Mouse (Mus musculus) spleen, adult 2 months (tissue): ENCODE measurements around the gene Cpt1b. TPM values are rescaled to one million over a fixed set of nuclear protein-coding genes. Genes with fewer than 3 reads are reported as not detected.

Experiments used
- DNase-seq, 2 experiments: peaks; one replicate each; pipeline versions ENCODE4 v3.0.0 to v3.0.0-alpha.2; 2012 to 2021; ENCODE audit warnings: low spot score in 2 of 2, low read depth in 1 of 2
- H3K27ac ChIP-seq: fragments of 200-500 bp; 2 replicates; pipeline ENCODE4 v1.5.1; 2012; ENCODE audit warnings: low read length, inconsistent platforms; ENCODE audit not compliant: insufficient read depth
- H3K27me3 ChIP-seq: fragments of 200-500 bp; 2 replicates; pipeline ENCODE4 v1.6.1; 2012; ENCODE audit warnings: mild to moderate bottlenecking, moderate library complexity, low read length, inconsistent platforms; ENCODE audit not compliant: control insufficient read depth, insufficient read depth
- H3K36me3 ChIP-seq: fragments of 200-500 bp; 2 replicates; pipeline ENCODE4 v1.6.1; 2012; ENCODE audit warnings: mild to moderate bottlenecking, low read length, inconsistent platforms; ENCODE audit not compliant: control insufficient read depth, insufficient read depth
- H3K4me1 ChIP-seq: fragments of 200-500 bp; 2 replicates; pipeline ENCODE4 v1.6.1; 2011; ENCODE audit warnings: inconsistent platforms; ENCODE audit not compliant: control insufficient read depth, insufficient read depth, insufficient read length
- H3K4me3 ChIP-seq: fragments of 200-500 bp; 2 replicates; pipeline ENCODE4 v1.5.1; 2011; ENCODE audit warnings: mild to moderate bottlenecking, inconsistent platforms; ENCODE audit not compliant: insufficient read depth, insufficient read length; ENCODE audit errors: extremely low read depth
- CTCF ChIP-seq: fragments of 200-500 bp; IDR thresholded peaks from 2 replicates; pipeline ENCODE4 v1.5.1; 2011; ENCODE audit warnings: mild to moderate bottlenecking, inconsistent platforms; ENCODE audit not compliant: insufficient read depth, insufficient read length, insufficient replicate concordance; ENCODE audit errors: extremely low read depth
- POLR2A ChIP-seq: fragments of 200-500 bp; IDR thresholded peaks from 2 replicates; pipeline ENCODE4 v1.6.1; 2011; ENCODE audit warnings: low read depth, low read length, inconsistent platforms
- WGBS: fragments of 180-500 bp; shearing (Covaris S2); methylation state at CpG from one replicate; pipeline ENCODE4 v1.1.7; 2018; 5-methylcytosine and 5-hydroxymethylcytosine counted together
- polyA plus RNA-seq: library from polyadenylated mRNA; depleted of rRNA; stranded (reverse); fragments of >200 nt; gene quantifications from 2 replicates; pipeline ENCODE4 v1.2.3, GENCODE M21; 2012

The Cpt1b gene
- polyA plus RNA-seq, 1 experiment: 1.7 TPM

DNA sequence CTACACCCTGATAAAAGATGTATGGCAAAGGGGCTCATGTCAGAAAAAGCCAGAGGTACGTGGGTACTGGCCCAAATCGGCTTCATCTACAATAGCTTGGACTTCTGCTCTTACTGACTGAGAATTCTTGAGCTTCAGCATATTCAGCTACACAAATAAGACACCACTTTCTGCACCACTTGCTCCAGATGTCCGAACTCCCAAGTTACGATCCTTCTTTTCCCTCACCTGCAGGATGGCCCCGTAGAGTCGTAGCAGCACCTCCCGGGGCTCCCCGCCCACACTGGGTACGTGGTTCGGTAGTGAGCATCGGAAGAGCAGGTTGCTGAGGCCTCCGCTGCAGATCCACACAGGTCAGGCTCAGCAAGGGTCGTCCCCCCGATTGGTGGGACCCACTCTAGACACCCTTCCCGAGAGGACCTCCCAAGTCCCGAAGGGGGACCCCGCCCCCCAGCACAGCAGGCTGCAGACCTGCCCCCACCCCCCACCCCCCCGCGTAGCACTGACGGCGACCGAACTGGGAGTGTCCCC, 3.2 kb upstream of the Cpt1b start:
- 11% methylated on average over 22 of the region's 22 CpGs for WGBS
- TF ChIP-seq POLR2A: no peak
- TF ChIP-seq CTCF: no peak
- Histone ChIP-seq H3K36me3 (peaks cover 12% of the 10 kb centered on the region), H3K4me3 (peak overlapping the region; percentile 94), H3K4me1 (peaks cover 7% of the 10 kb centered on the region), H3K27ac (0 out of 2 replicates have a peak overlapping the region, but pooled peaks have one; percentile 20), H3K27me3 (no peaks in the 10 kb centered on the region)
- no peak for DNase-seq

GRCm38 (mm10) chr15:89428136-89428790, 2.6 kb upstream of the Cpt1b start:
- TF ChIP-seq POLR2A (no peak), CTCF (no peak)
- no peaks in the 10 kb centered on the region for H3K27me3 ChIP-seq
- H3K36me3 ChIP-seq: peaks cover 14% of the 10 kb centered on the region
- H3K4me1 ChIP-seq: peaks cover 7% of the 10 kb centered on the region
- DNase-seq: no peak
- WGBS: 95% methylated on average over 19 of the region's 19 CpGs
- peak overlapping the region; percentile 94; the same call in 1 of the 2 replicates for H3K4me3 ChIP-seq
- no peak overlapping the region for H3K27ac ChIP-seq

DNA sequence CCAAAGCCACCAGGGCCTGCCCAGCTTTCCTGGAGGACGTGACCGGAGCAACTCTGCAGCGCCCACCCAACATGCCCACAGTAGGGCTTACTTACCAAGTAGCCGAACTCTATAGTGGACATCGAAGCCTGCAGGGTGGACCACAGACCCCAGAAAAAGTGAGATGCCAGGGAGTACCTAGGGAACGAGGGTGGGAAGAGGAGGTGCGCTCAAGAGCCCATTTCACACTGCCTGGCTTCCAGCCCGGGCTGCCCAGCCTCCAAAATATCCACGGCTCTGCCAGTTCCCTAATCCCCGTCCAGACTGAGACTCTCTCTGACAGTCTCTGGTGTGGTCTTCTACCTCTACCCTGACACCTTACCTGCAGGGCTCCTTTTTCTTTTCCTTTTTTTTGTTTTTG, 1.1 kb upstream of the Cpt1b start:
- H3K27ac ChIP-seq: no peak overlapping the region
- WGBS: 96% methylated on average over 10 of the region's 10 CpGs
- DNase-seq: no peak
- peaks cover 14% of the 10 kb centered on the region for H3K36me3 ChIP-seq
- no peaks in the 10 kb centered on the region for H3K27me3 ChIP-seq
- TF ChIP-seq CTCF: no peak
- TF ChIP-seq POLR2A: no peak
- H3K4me1 ChIP-seq: peaks cover 7% of the 10 kb centered on the region
- no peak overlapping the region for H3K4me3 ChIP-seq

DNA sequence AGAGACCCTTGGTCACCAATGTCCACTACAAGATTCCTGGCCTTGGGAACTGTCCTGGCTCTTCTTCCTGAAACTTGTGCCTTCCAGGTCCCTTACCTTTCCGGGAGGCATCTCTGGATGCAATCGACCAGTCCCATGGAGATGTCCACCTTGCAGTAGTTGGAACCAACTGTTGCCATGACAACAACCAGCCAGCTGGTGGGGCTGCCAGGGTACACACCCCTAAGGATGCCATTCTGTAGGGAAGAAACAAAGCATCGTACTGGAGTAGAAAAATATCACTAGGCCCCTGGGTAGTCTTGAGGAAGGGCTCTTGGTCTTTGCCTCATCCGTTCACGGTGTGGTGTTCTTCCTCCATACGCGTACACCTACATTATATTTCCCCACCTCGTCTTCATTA, 1.0 kb downstream of the Cpt1b start:
- Histone ChIP-seq H3K4me1 (peaks cover 5% of the 10 kb centered on the region), H3K27me3 (no peaks in the 10 kb centered on the region), H3K4me3 (no peak overlapping the region), H3K27ac (no peak overlapping the region), H3K36me3 (peaks cover 18% of the 10 kb centered on the region)
- TF ChIP-seq CTCF: no peak
- TF ChIP-seq POLR2A: no peak
- DNase-seq: no peak
- 93% methylated on average over 8 of the region's 8 CpGs for WGBS

GRCm38 (mm10) chr15:89421938-89422337, 3.7 kb downstream of the Cpt1b start:
- Histone ChIP-seq H3K4me1 (no peaks in the 10 kb centered on the region), H3K27me3 (no peaks in the 10 kb centered on the region), H3K27ac (no peak overlapping the region), H3K4me3 (no peak overlapping the region), H3K36me3 (peaks cover 19% of the 10 kb centered on the region)
- no peak for TF ChIP-seq CTCF
- TF ChIP-seq POLR2A: no peak
- 94% methylated on average over 9 of the region's 9 CpGs for WGBS
- no peak for DNase-seq

DNA sequence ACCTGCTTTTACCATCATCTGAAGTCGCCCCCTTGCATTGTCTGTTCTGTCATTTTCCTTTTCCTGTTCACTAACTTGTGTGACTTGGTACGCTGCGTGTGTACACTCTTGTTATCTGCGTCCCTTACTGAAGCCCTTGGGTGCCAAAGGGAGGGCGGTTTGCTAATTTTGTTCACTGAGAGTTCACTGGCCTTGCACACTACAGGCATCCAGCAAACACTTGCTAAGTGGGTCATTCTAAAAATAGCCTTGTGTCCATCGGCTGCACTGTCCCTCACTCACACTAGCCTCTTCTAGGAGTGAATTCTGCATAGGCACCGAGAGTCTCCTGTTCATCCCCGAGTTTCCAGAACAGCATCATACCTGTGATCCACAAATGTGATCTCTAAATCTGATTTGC, 10.4 kb downstream of the Cpt1b start:
- 83% methylated on average over 8 of the region's 8 CpGs for WGBS
- no peak overlapping the region for H3K27ac ChIP-seq
- TF ChIP-seq POLR2A: no peak
- TF ChIP-seq CTCF: no peak
- DNase-seq: no peak
- H3K36me3 ChIP-seq: peaks cover 11% of the 10 kb centered on the region
- no peaks in the 10 kb centered on the region for H3K4me1 ChIP-seq
- no peak overlapping the region for H3K4me3 ChIP-seq
- no peaks in the 10 kb centered on the region for H3K27me3 ChIP-seq

DNA sequence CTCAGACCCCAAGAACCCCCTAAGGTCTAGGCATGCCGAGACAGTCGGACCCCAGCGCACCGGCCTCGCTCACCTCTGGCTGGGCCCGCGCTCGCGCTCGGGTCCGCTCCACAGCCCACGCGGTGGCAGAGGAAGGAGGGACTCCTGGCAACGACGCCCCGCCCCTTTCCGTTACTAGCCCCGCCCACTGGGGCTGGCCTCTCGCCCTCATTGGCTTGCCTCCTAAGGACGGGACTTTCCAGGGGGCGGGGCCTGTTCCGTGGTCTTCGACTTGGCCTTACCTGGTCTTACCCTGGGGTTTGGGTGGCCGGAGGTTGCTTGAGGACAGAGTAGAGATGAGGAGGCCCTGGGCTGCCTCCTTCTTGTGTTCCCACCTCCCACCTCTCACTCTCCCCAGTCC, 15.5 kb downstream of the Cpt1b start, which contains the start of gene Syce3:
Gene Syce3, minus strand, starts transcription at position 386 of the 400 bp plus-strand sequence.
- Histone ChIP-seq H3K4me3 (no peak within 1 kb of the TSS), H3K27ac (no peak within 1 kb of the TSS), H3K4me1 (no peaks in the 10 kb centered on the region), H3K36me3 (no peaks in the 10 kb centered on the region), H3K27me3 (no peaks in the 10 kb centered on the region)
- 92% methylated on average over 24 of the region's 24 CpGs for WGBS
- DNase-seq: no peak
- no peak for TF ChIP-seq POLR2A
- TF ChIP-seq CTCF: no peak
